Comparison of ENCODE assay signal across 9 mouse cellular contexts in genomic region chr1:189686025-189686424, GRCm38 (mm10). TPM values are rescaled to one million over a fixed set of nuclear protein-coding genes. Genes with fewer than 3 reads are reported as not detected.
A peak's percentile ranks its signal among the peaks of the same experiment; 100 is the strongest.
DNase-seq lines count a peak whose midpoint lies in the region; ATAC-seq and TF ChIP-seq lines count a peak whose summit lies in the region.
"Had no signal": no experiment of that assay in that cellular context is flagged by ENCODE, and none has a peak within 500 bp of the region (broad histone marks: within the 10 kb centered on the region; RNA-seq: fewer than 3 reads in every experiment).

No protein-coding gene starts in this region.

- no peak for TF ChIP-seq CTCF in liver, embryonic 14.5 days (IDR thresholded peaks at IDR 0.05; ENCODE audit: low read depth)

- peak overlapping the region; percentile 21; the same call in 1 of the 2 replicates for H3K4me3 ChIP-seq in heart, embryonic 11.5 days (ENCODE audit: low read depth, low read length)
- H3K4me3 ChIP-seq in liver, embryonic 11.5 days (ENCODE audit: low read depth, low read length) = peak overlapping the region; percentile 40; the same call in 1 of the 2 replicates
- peak overlapping the region; percentile 10; the same call in 1 of the 2 replicates for H3K4me3 ChIP-seq in embryonic facial prominence, embryonic 11.5 days (ENCODE audit: low read depth, low read length)
- peak overlapping the region; percentile 70 to 90; a peak in 3 of 4 replicates for H3K4me3 ChIP-seq in liver, embryonic 14.5 days (ENCODE audit: insufficient read depth in 1 of 2, low read depth in 2 of 2, low read length in 2 of 2)

- H3K9me3 ChIP-seq in heart, embryonic 11.5 days (replicated peaks; ENCODE audit: control insufficient read depth, low read length) = no peaks in the 10 kb centered on the region
- H3K9me3 ChIP-seq in liver, embryonic 11.5 days (ENCODE audit: control insufficient read depth, low read length) = no peaks in the 10 kb centered on the region
- no peaks in the 10 kb centered on the region for H3K9me3 ChIP-seq in embryonic facial prominence, embryonic 11.5 days (replicated peaks; ENCODE audit: control insufficient read depth, low read length)
- no peaks in the 10 kb centered on the region for H3K9me3 ChIP-seq in liver, embryonic 14.5 days (ENCODE audit: control insufficient read depth, low read length)

- no peak for DNase-seq in heart, adult 18-20 months
- no peak for DNase-seq in liver, embryonic 11.5 days (ENCODE audit: low spot score)
- DNase-seq in liver = no peak
- no peak for DNase-seq in embryonic facial prominence, embryonic 11.5 days (ENCODE audit: low spot score)
- DNase-seq in liver, embryonic 14.5 days (ENCODE audit: low read depth in 3 of 3, low spot score in 3 of 3) = no peak
- DNase-seq in right cerebral cortex, postnatal 25 days = no peak
- DNase-seq: kidney, adult 8-10 months had no signal

- WGBS in heart, embryonic 11.5 days (ENCODE audit: insufficient replicate concordance) = 73% methylated on average over 6 of the region's 6 CpGs
- 84% methylated on average over 6 of the region's 6 CpGs for WGBS in liver, embryonic 11.5 days
- 92% methylated on average over 6 of the region's 6 CpGs for WGBS in embryonic facial prominence, embryonic 11.5 days
- 76% methylated on average over 6 of the region's 6 CpGs for WGBS in liver, embryonic 14.5 days (ENCODE audit: insufficient replicate concordance)

- no peaks in the 10 kb centered on the region for H3K27me3 ChIP-seq in heart, embryonic 11.5 days (ENCODE audit: control insufficient read depth, insufficient read depth, low read length)
- H3K27me3 ChIP-seq in liver, embryonic 11.5 days (replicated peaks; ENCODE audit: control insufficient read depth, insufficient read depth, low read length) = no peaks in the 10 kb centered on the region
- no peaks in the 10 kb centered on the region for H3K27me3 ChIP-seq in embryonic facial prominence, embryonic 11.5 days (ENCODE audit: control insufficient read depth, insufficient read depth, low read length)
- H3K27me3 ChIP-seq in liver, embryonic 14.5 days (ENCODE audit: control insufficient read depth, insufficient read depth, low read length) = no peaks in the 10 kb centered on the region

- peaks cover 19% of the 10 kb centered on the region for H3K36me3 ChIP-seq in heart, embryonic 11.5 days (ENCODE audit: control insufficient read depth, insufficient read depth, low read length)
- peaks cover 22% of the 10 kb centered on the region for H3K36me3 ChIP-seq in liver, embryonic 11.5 days (ENCODE audit: control insufficient read depth, insufficient read depth, low read length)
- peaks cover 3% of the 10 kb centered on the region for H3K36me3 ChIP-seq in embryonic facial prominence, embryonic 11.5 days (replicated peaks; ENCODE audit: control insufficient read depth, insufficient read depth, low read depth, low read length)
- peaks cover 47% of the 10 kb centered on the region for H3K36me3 ChIP-seq in liver, embryonic 14.5 days (replicated peaks; ENCODE audit: control insufficient read depth, insufficient read depth, low read depth)

- ATAC-seq in heart, embryonic 11.5 days (replicated peaks; ENCODE audit: insufficient number of reproducible peaks, low FRiP score, low TSS enrichment) = no peak
- ATAC-seq in liver, embryonic 11.5 days (replicated peaks; ENCODE audit: low FRiP score) = no peak
- no peak for ATAC-seq in embryonic facial prominence, embryonic 11.5 days (replicated peaks; ENCODE audit: insufficient number of reproducible peaks, low FRiP score, low TSS enrichment, low read depth)
- ATAC-seq in liver, embryonic 14.5 days (ENCODE audit: insufficient read depth) = no peak
- ATAC-seq in megakaryocyte progenitor cell, adult 5-6 weeks (replicated peaks; ENCODE audit: poor library complexity) = no peak

- H3K9ac ChIP-seq in heart, embryonic 11.5 days (ENCODE audit: low read depth, low read length) = no peak overlapping the region; the same call in 1 of the 2 replicates
- 0 out of 2 replicates have a peak overlapping the region, but pooled peaks have one; percentile 40 for H3K9ac ChIP-seq in liver, embryonic 11.5 days (ENCODE audit: low read depth, low read length)
- no peak overlapping the region for H3K9ac ChIP-seq in embryonic facial prominence, embryonic 11.5 days (replicated peaks; ENCODE audit: low read length)
- peak overlapping the region; percentile 85 for H3K9ac ChIP-seq in liver, embryonic 14.5 days (replicated peaks)

- H3K27ac ChIP-seq in heart, embryonic 11.5 days (ENCODE audit: low read depth, low read length) = no peak overlapping the region
- no peak overlapping the region for H3K27ac ChIP-seq in liver, embryonic 11.5 days (ENCODE audit: low read depth, low read length)
- H3K27ac ChIP-seq in embryonic facial prominence, embryonic 11.5 days (replicated peaks; ENCODE audit: low read depth, low read length) = no peak overlapping the region
- H3K27ac ChIP-seq in liver, embryonic 14.5 days = no peak overlapping the region

- peaks cover 13% of the 10 kb centered on the region; the same call in 1 of the 2 replicates for H3K4me1 ChIP-seq in heart, embryonic 11.5 days (ENCODE audit: control insufficient read depth, insufficient read depth, low read length)
- peaks cover 13% of the 10 kb centered on the region for H3K4me1 ChIP-seq in liver, embryonic 11.5 days (replicated peaks; ENCODE audit: control insufficient read depth, insufficient read depth, low read length)
- peaks cover 2% of the 10 kb centered on the region; the same call in 1 of the 2 replicates for H3K4me1 ChIP-seq in embryonic facial prominence, embryonic 11.5 days (ENCODE audit: control insufficient read depth, insufficient read depth, low read length)
- H3K4me1 ChIP-seq in liver, embryonic 14.5 days (replicated peaks; ENCODE audit: control insufficient read depth in 2 of 2, insufficient read depth in 2 of 2, low read length in 1 of 2) = peaks cover 11 to 16% of the 10 kb centered on the region in 2 experiments

- peak overlapping the region; percentile 93 for H3K4me2 ChIP-seq in heart, embryonic 11.5 days
- peak overlapping the region; percentile 83 for H3K4me2 ChIP-seq in liver, embryonic 11.5 days
- H3K4me2 ChIP-seq in embryonic facial prominence, embryonic 11.5 days (ENCODE audit: low read depth, low read length) = no peak overlapping the region
- H3K4me2 ChIP-seq in liver, embryonic 14.5 days (ENCODE audit: low read depth) = peak overlapping the region; percentile 99

- TF ChIP-seq EP300 in liver, embryonic 14.5 days (IDR thresholded peaks at IDR 0.05; ENCODE audit: low read depth) = no peak

RNA-seq across cellular contexts. Expression of gene Cenpf, which starts 1.9 kb away (rescaled TPM):
- 57.2 and 72.6 TPM in 2 replicates for polyA plus RNA-seq in heart, embryonic 11.5 days (2014; fragmentation: Nextera tagmentation; extraction: Ambion mirVana)
- total RNA-seq in heart, adult 18-20 months (2021) = 1 to 10 TPM; 5.5 to 5.9 TPM
- 47.0 and 49.8 TPM in 2 replicates for polyA plus RNA-seq in liver, embryonic 11.5 days (2014; fragmentation: Nextera tagmentation; extraction: Ambion mirVana)
- 95.3 and 106 TPM in 2 replicates for polyA plus RNA-seq in embryonic facial prominence, embryonic 11.5 days (2014; fragmentation: Nextera tagmentation; extraction: Ambion mirVana)
- 5.0 and 12.0 TPM in 2 replicates for polyA plus RNA-seq in liver, embryonic 14.5 days (2012; rRNA removed)
- 43.2 and 45.4 TPM in 2 replicates for polyA plus RNA-seq in liver, embryonic 14.5 days (2014; fragmentation: Nextera tagmentation; extraction: Ambion mirVana)
- total RNA-seq in megakaryocyte progenitor cell, adult 5-6 weeks (2015) = 31.3 and 34.9 TPM in 2 replicates
- 33.3 and 41.4 TPM in 2 replicates for total RNA-seq in megakaryocyte progenitor cell, adult 5-6 weeks (2017)

RNA-seq across cellular contexts. Expression of gene Ptpn14, which starts 42.0 kb away (rescaled TPM):
- 10.1 and 11.7 TPM in 2 replicates for polyA plus RNA-seq in heart, embryonic 11.5 days (2014; fragmentation: Nextera tagmentation; extraction: Ambion mirVana)
- 10 to 100 TPM; 29.3 to 33.7 TPM for total RNA-seq in heart, adult 18-20 months (2021)
- 3.2 TPM in 2 replicates for polyA plus RNA-seq in liver, embryonic 11.5 days (2014; fragmentation: Nextera tagmentation; extraction: Ambion mirVana)
- 7.7 and 8.0 TPM in 2 replicates for polyA plus RNA-seq in embryonic facial prominence, embryonic 11.5 days (2014; fragmentation: Nextera tagmentation; extraction: Ambion mirVana)
- 0.39 and 0.50 TPM in 2 replicates for polyA plus RNA-seq in liver, embryonic 14.5 days (2012; rRNA removed)
- polyA plus RNA-seq in liver, embryonic 14.5 days (2014; fragmentation: Nextera tagmentation; extraction: Ambion mirVana) = 0.22 and 0.30 TPM in 2 replicates
- total RNA-seq in megakaryocyte progenitor cell, adult 5-6 weeks (2015) = 0.39 and 1.1 TPM in 2 replicates
- total RNA-seq in megakaryocyte progenitor cell, adult 5-6 weeks (2017) = 0.37 and 0.64 TPM in 2 replicates

Comparison
In these comparisons a context has a peak if more than half of its experiments do, and no peak if none do; other contexts are left out.
1. H3K4me3 ChIP-seq: peak in every context shown above with its lines; median percentile 80 in liver, embryonic 14.5 days; 40 in liver, embryonic 11.5 days; 21 in heart, embryonic 11.5 days; 10 in embryonic facial prominence, embryonic 11.5 days.
2. H3K9ac ChIP-seq: peak in liver, embryonic 11.5 days (single experiment) and liver, embryonic 14.5 days (single experiment); none in heart, embryonic 11.5 days (single experiment) and embryonic facial prominence, embryonic 11.5 days (single experiment).